Mouse (Mus musculus) ES-Bruce4 (cell line): Measurements from ENCODE around the gene Ogn. TPM values are rescaled to one million over a fixed set of nuclear protein-coding genes. Genes with fewer than 3 reads are reported as not detected.

Experiments used
- H3K27ac ChIP-seq: 2 replicates; pipeline ENCODE4 v1.5.1; 2012; ENCODE audit warnings: low read length, inconsistent platforms; ENCODE audit not compliant: insufficient read depth
- H3K27me3 ChIP-seq: 2 replicates; pipeline ENCODE4 v1.6.1; 2012; ENCODE audit warnings: mild to moderate bottlenecking, low read length, inconsistent platforms; ENCODE audit not compliant: control insufficient read depth, poor library complexity, insufficient read depth, severe bottlenecking
- H3K36me3 ChIP-seq: 2 replicates; pipeline ENCODE4 v1.6.1; 2012; ENCODE audit warnings: inconsistent platforms, mild to moderate bottlenecking, low read length, moderate library complexity; ENCODE audit not compliant: control insufficient read depth, poor library complexity, insufficient read depth, severe bottlenecking
- H3K4me1 ChIP-seq: one replicate; pipeline ENCODE4 v1.8.1; 2011; ENCODE audit warnings: low read length; ENCODE audit not compliant: control insufficient read depth, insufficient read depth
- H3K4me3 ChIP-seq: 2 replicates; pipeline ENCODE4 v1.5.1; 2011; ENCODE audit warnings: low read depth, mild to moderate bottlenecking, low read length
- H3K9ac ChIP-seq: 2 replicates; pipeline ENCODE4 v1.6.1; 2012; ENCODE audit warnings: low read depth, mild to moderate bottlenecking, inconsistent platforms; ENCODE audit not compliant: poor library complexity, severe bottlenecking
- H3K9me3 ChIP-seq: replicated peaks from 2 replicates; pipeline ENCODE4 v1.6.1; 2012; ENCODE audit warnings: mild to moderate bottlenecking, low read length, inconsistent platforms; ENCODE audit not compliant: control insufficient read depth, poor library complexity, insufficient read depth, severe bottlenecking
- CTCF ChIP-seq: IDR thresholded peaks from one replicate; pipeline ENCODE4 v1.8.1; 2011; ENCODE audit warnings: low read depth, low read length
- EP300 ChIP-seq: IDR thresholded peaks from 2 replicates; pipeline ENCODE4 v1.6.1; 2011; ENCODE audit warnings: low read depth, low read length; ENCODE audit not compliant: insufficient read depth
- POLR2A ChIP-seq: IDR thresholded peaks from one replicate; pipeline ENCODE4 v1.8.1; 2011; ENCODE audit warnings: low read length; ENCODE audit not compliant: insufficient read depth
- polyA plus RNA-seq: library from polyadenylated mRNA; stranded (reverse); fragments of >200 nt; gene quantifications from 2 replicates; pipeline ENCODE4 v1.2.4, GENCODE M21; 2011; ENCODE audit warnings: low read depth; ENCODE audit not compliant: missing spikeins, insufficient read depth, insufficient read length

The Ogn gene
- polyA plus RNA-seq, 1 experiment, result 0.24 TPM

DNA sequence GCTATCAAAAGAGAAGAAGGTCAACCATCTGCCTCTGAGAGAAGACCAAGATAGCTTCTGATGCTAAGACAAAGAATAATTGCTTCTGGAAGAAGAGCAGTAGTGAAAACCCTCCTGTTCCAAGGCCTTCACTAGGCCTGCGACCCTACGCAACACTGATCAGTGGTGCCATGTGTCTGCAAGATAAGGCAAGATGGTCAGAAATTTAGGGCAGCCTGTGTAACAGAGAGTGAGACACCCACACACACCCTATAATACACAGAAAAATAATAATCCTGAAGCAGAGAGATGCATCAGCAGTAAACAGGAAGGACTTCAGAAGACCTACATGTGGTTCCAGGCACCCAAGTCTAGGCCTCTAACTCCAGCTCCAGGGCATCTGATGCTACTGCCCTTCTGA is 32.1 kb downstream of the Ogn start:
- Histone ChIP-seq H3K36me3 (no peaks in the 10 kb centered on the region; the same call in 1 of the 2 replicates), H3K9ac (no peak overlapping the region), H3K27me3 (no peaks in the 10 kb centered on the region), H3K9me3 (no peaks in the 10 kb centered on the region), H3K4me3 (no peak overlapping the region), H3K4me1 (no peaks in the 10 kb centered on the region), H3K27ac (no peak overlapping the region)
- TF ChIP-seq POLR2A, result no peak
- TF ChIP-seq EP300, result no peak
- no peak for TF ChIP-seq CTCF

DNA sequence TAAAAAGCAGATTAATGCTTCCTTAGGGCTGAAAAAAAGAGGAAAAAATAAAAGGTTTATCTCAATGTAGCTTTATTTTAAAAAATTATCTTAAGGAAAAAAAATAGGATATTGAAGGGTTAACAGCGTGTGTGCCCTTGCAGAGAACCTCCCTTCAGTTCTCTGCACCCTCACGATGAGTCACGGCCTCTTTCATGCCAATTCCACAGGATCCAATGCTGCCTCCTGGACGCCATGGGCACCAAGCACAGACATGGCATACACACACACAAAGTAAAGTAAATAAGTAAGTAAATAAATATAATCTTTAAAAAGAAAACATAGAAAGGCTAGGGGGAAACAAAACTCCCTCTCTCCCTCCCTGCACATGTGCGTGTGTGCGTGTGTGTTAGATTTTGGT is 34.8 kb downstream of the Ogn start:
- no peak overlapping the region for H3K4me3 ChIP-seq
- no peak for TF ChIP-seq EP300
- TF ChIP-seq POLR2A, result no peak
- no peak for TF ChIP-seq CTCF
- H3K9me3 ChIP-seq, result no peaks in the 10 kb centered on the region
- H3K36me3 ChIP-seq, result no peaks in the 10 kb centered on the region
- no peak overlapping the region for H3K27ac ChIP-seq
- H3K4me1 ChIP-seq, result no peaks in the 10 kb centered on the region
- no peak overlapping the region for H3K9ac ChIP-seq
- no peaks in the 10 kb centered on the region for H3K27me3 ChIP-seq

DNA sequence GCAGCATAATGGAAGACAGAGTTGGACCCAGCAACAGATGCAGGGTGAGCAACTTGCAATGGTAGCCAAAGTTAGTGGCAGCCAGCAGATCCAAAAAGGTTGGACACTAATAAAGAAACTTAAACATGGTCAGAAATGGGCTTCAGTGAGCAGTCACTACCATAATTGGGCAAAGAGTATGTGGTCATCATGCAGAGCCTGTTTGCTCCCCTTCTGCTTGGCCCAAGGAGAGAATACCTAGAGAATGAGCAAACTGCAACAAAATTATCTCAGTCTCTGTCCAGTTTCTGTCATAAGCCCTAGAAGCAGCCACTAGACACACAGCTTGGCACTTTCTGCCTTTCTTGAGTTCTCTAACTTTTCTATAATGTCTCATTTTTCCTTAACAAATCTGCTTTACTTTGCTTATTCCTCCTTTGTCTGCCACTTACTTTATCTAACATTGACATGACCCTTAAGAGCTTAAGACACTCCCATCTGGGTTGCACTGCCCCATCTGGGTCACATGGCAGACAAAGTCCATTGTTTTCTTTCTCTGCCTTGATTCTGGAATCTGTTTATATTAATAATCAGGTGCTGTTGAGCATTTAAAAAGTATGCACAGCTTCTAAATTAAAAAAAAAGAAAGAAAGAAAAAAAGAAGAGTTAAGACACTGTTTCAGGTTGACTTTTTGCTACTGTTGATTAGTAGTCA is 36.0 kb downstream of the Ogn start:
- TF ChIP-seq CTCF, result no peak
- no peak for TF ChIP-seq POLR2A
- TF ChIP-seq EP300, result no peak
- Histone ChIP-seq H3K36me3 (no peaks in the 10 kb centered on the region), H3K9me3 (no peaks in the 10 kb centered on the region), H3K9ac (no peak overlapping the region), H3K27ac (no peak overlapping the region), H3K4me1 (no peaks in the 10 kb centered on the region), H3K27me3 (no peaks in the 10 kb centered on the region), H3K4me3 (no peak overlapping the region)

DNA sequence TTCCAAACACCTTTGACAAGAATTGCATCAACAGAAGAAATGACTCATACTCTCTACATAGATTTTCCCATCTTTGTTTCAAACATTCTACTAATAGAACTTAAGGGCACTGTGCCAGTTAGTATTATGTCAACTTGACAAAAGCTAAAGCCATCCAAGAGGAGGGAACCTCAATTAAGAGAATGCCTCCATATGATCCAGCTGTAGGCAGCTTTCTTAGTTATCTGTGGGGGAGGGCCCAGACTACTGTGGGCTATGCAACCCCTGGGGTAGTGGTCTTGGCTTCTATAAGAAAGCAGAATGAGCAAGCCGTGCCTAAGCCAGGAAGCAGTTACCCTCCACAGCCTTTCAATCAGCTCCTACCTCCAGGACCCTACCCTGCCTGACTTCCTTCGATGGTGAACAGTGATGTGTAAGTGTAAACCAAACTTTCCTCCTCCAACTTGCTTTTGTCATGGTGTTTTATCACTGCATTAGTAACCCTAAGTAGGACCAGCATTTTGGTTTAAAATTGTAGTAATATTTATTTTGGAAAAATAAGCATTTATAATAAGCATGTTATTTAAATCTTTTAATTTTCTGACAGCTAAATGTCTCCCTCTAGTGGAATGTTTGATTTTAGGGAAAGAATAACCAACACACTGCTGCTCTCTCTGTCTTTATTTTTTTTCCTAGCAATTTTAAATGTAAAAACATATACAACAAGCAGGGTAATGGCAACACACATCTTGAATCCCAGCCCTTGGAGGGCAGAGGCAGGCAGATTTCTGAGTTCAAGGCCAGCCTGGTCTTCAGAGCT is 37.1 kb downstream of the Ogn start:
- Histone ChIP-seq H3K27me3 (no peaks in the 10 kb centered on the region), H3K36me3 (no peaks in the 10 kb centered on the region)
- no peak for TF ChIP-seq EP300
- TF ChIP-seq POLR2A, result no peak
- TF ChIP-seq CTCF, result no peak

DNA sequence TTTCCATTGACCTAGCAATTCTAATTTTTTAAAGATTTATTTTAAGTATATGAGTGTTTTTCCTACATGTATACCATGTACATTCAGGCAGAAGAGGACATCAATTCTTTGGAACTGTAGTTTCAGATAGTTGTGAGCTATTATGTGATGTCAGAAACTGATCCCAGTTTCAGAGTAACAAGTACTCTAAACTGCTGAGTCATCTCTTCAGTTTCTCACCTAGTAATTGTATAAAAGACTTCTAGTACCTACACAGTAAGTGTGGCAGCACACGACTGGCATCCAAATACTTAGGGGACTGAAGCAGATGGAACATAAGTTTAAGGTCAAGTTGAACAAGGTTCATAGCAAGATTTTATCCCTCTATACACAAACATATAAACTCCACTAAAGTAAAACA is 38.2 kb downstream of the Ogn start:
- no peak for TF ChIP-seq CTCF
- no peak for TF ChIP-seq EP300
- TF ChIP-seq POLR2A, result no peak
- Histone ChIP-seq H3K27ac (no peak overlapping the region), H3K36me3 (no peaks in the 10 kb centered on the region; the same call in 1 of the 2 replicates), H3K9me3 (no peaks in the 10 kb centered on the region), H3K9ac (no peak overlapping the region), H3K27me3 (no peaks in the 10 kb centered on the region), H3K4me1 (no peaks in the 10 kb centered on the region), H3K4me3 (no peak overlapping the region)

More for the DNA sequence above, 37.1 kb downstream of the Ogn start:
- H3K27ac ChIP-seq, result no peak overlapping the region
- no peaks in the 10 kb centered on the region for H3K9me3 ChIP-seq
- no peaks in the 10 kb centered on the region for H3K4me1 ChIP-seq
- H3K9ac ChIP-seq, result no peak overlapping the region
- no peak overlapping the region for H3K4me3 ChIP-seq

DNA sequence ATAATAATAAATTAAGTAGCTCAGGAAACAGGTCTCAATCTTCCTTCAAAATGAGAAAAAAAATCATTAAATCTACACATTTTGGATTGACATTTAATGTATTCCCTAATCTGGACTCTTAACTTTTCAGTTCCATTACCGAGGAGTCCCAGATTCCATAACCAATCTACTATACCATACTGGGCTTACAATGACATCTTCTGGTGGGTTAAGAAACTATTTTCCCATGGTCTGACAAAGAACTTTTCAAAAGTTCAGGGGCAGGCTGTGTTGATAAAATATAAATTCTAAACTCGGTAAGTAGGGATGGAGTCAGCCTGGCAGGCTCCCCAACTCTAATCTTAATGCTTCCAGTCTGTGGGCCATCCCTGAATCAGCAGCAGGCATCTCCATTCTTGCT is 43.3 kb downstream of the Ogn start:
- Histone ChIP-seq H3K36me3 (peaks cover 7% of the 10 kb centered on the region), H3K9me3 (no peaks in the 10 kb centered on the region), H3K9ac (no peak overlapping the region), H3K4me3 (peak overlapping the region; percentile 39; the same call in 1 of the 2 replicates), H3K27ac (no peak overlapping the region), H3K27me3 (no peaks in the 10 kb centered on the region), H3K4me1 (no peaks in the 10 kb centered on the region)
- no peak for TF ChIP-seq POLR2A
- no peak for TF ChIP-seq EP300
- no peak for TF ChIP-seq CTCF
